Mouse (Mus musculus) liver, embryonic 11.5 days (tissue): Measurements from ENCODE around the gene Prdm16. TPM values are rescaled to one million over a fixed set of nuclear protein-coding genes. Genes with fewer than 3 reads are reported as not detected.

Source experiments
- ATAC-seq: fragments of 200-750 bp; cut with Nextera tagmentation; replicated peaks from 2 replicates; pipeline ENCODE4 v1.8.0; 2017; ENCODE audit warnings: moderate number of reproducible peaks, mild to moderate bottlenecking, moderate TSS enrichment, moderate library complexity; ENCODE audit not compliant: low FRiP score
- DNase-seq: peaks from one replicate; pipeline ENCODE4 v3.0.0-alpha.2; 2017; ENCODE audit warnings: low spot score
- H3K27ac ChIP-seq: fragments of 300-500 bp; sonication (generic); 2 replicates; pipeline ENCODE4 v1.5.1; 2014; ENCODE audit warnings: mild to moderate bottlenecking, low read depth, low read length, control low read depth
- H3K27me3 ChIP-seq: fragments of 300-500 bp; sonication (generic); replicated peaks from 2 replicates; pipeline ENCODE4 v1.6.1; 2014; ENCODE audit warnings: low read length, mixed read lengths; ENCODE audit not compliant: control insufficient read depth, insufficient read depth
- H3K36me3 ChIP-seq: fragments of 300-500 bp; sonication (generic); 2 replicates; pipeline ENCODE4 v1.6.1; 2014; ENCODE audit warnings: mild to moderate bottlenecking, low read length, moderate library complexity, mixed read lengths; ENCODE audit not compliant: control insufficient read depth, insufficient read depth
- H3K4me1 ChIP-seq: fragments of 300-500 bp; sonication (generic); replicated peaks from 2 replicates; pipeline ENCODE4 v1.6.1; 2014; ENCODE audit warnings: low read length, mixed read lengths; ENCODE audit not compliant: control insufficient read depth, insufficient read depth
- H3K4me2 ChIP-seq: fragments of 300-500 bp; sonication (generic); 2 replicates; pipeline ENCODE4 v1.6.1; 2014; ENCODE audit warnings: mild to moderate bottlenecking, control low read depth, moderate library complexity
- H3K4me3 ChIP-seq: fragments of 300-500 bp; sonication (generic); 2 replicates; pipeline ENCODE4 v1.5.1; 2014; ENCODE audit warnings: low read depth, low read length, control low read depth
- H3K9ac ChIP-seq: fragments of 300-500 bp; sonication (generic); 2 replicates; pipeline ENCODE4 v1.6.1; 2014; ENCODE audit warnings: low read depth, low read length, control low read depth
- H3K9me3 ChIP-seq: fragments of 300-500 bp; sonication (generic); 2 replicates; pipeline ENCODE4 v1.6.1; 2016; ENCODE audit warnings: low read length, inconsistent platforms, mixed read lengths; ENCODE audit not compliant: control insufficient read depth
- WGBS: fragments of 180-500 bp; shearing (Covaris S2); extraction: QIAGEN DNeasy Blood & Tissue Kit; methylation state at CpG from one replicate; pipeline ENCODE4 v1.1.7; 2014; 5-methylcytosine and 5-hydroxymethylcytosine counted together
- polyA plus RNA-seq: library from polyadenylated mRNA; unstranded; fragments of >200 nt; fragmentation: Nextera tagmentation; extraction: Ambion mirVana; gene quantifications from 2 replicates; pipeline ENCODE4 v1.2.1, GENCODE M21; 2014

Prdm16 gene
- polyA plus RNA-seq, 1 experiment from 2014 or later: 7.2 TPM

DNA sequence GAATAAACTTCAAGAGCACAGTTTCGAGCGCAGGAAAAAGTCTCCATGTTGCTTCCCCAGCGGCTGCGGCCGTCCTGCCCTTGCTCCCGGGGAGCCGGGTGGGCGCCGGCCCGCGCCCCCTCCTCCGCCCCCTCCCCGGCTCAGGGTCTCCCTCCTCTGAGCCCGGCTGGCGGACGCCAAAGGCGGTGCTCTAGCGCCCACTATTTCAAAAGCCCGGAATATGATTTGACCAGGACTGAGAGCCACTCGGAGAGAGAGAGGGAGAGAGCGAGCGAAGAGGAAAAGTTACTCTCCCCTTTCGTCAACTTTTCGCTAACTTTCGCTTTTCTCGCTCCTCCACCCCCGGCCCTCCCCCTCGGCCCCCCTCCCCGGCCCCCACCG, 630 bp downstream of the Prdm16 start:
- Histone ChIP-seq H3K27ac (peak overlapping the region; percentile 68), H3K27me3 (peaks cover 98% of the 10 kb centered on the region), H3K36me3 (no peaks in the 10 kb centered on the region), H3K4me1 (peaks cover 2% of the 10 kb centered on the region), H3K4me3 (peak overlapping the region; percentile 46), H3K9ac (peak overlapping the region; percentile 55), H3K4me2 (peak overlapping the region; percentile 57), H3K9me3 (no peaks in the 10 kb centered on the region)
- ATAC-seq: peak; percentile 44; the same call in 1 of the 2 replicates
- under 1% methylated on average over 25 of the region's 30 CpGs for WGBS
- DNase-seq: no peak

DNA sequence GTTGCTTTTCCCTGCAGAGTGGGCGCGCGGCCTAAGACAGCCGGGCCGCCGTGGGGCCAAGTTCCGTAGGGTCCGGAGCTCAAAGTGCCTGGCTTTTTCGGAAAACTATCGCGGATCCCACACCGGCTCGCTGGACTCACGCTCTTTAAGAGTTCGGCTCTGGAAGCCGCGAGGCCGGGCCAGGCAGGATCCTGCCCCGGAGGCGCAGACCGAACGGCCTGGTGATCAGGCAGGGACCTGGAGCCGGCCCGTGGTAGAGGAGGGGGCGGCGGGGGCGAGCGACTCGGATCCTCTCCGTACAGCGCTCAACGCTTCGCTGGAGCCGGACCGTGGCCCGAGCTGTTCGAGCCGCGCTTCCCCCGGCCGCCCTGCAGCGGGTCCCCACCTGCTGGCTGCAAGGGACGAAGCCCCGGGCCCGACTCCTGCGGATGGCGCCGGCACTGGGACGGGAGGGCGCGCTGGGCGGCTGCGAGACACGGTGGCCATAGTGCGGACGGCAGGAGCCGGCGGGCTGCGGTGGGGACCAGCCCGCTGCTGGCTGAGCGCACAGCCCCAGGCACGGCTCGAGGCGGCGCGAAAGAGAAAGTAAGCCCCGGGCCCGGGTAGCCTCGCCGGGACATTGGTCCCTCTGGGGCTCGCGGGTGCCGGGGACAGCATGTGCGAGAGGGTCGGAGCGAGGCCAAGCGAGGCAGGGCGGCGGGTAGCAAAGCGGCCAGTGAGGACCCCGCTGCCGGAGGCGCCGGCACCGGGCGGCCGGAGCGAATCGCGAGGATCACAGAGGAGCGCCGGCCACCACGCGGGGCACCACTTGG, 1.2 kb downstream of the Prdm16 start:
- Histone ChIP-seq H3K9me3 (no peaks in the 10 kb centered on the region), H3K27me3 (peaks cover 95% of the 10 kb centered on the region), H3K27ac (peak overlapping the region; percentile 68), H3K4me1 (peaks cover 2% of the 10 kb centered on the region), H3K36me3 (no peaks in the 10 kb centered on the region), H3K4me3 (peak overlapping the region; percentile 46), H3K9ac (peak overlapping the region; percentile 55), H3K4me2 (peak overlapping the region; percentile 57)
- no peak; the same call in 1 of the 2 replicates for ATAC-seq
- peak; percentile 76 for DNase-seq
- under 1% methylated on average over 93 of the region's 94 CpGs for WGBS

DNA sequence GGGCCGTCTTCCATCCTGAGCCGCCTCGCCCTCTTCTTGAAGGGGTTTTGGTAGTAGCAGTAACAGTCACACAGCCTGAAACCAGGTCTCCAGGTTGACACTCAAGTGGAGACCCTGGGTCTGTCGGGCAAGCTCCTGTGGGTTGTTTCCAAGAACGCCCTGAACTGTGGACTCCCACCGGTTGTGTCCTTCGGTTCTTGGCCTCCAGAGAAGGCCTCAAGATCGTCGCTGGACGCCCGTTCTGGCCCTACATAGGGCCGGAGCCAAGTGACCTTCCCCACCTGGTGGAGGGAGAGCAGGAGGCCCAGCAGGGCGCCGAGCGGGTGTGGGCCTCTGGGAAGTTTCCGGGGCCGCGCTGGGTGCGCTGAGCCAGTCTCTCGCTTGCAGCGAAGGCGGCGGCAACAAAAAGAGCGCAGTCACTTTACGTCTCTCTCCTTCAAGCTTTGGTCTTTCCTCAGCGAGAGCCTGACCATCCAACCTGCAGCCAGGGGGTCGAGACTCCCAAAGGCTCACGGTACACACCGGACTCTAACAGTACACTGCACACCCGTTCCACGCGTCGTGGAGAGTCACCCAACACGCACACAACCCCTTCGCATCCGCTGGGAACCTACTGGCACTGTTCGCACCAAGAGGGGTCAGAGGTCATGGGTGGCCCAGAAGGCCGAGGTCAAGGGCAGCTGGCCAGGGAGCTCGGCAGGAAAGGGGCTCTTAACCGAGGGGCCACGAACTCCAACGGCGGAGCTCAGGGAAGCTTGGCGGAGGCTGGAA, 2.0 kb downstream of the Prdm16 start:
- no peaks in the 10 kb centered on the region for H3K9me3 ChIP-seq
- H3K36me3 ChIP-seq: no peaks in the 10 kb centered on the region
- no peak overlapping the region for H3K27ac ChIP-seq
- H3K4me2 ChIP-seq: peak overlapping the region; percentile 57
- H3K9ac ChIP-seq: peak overlapping the region; percentile 55; the same call in 1 of the 2 replicates
- peak overlapping the region; percentile 46 for H3K4me3 ChIP-seq
- H3K27me3 ChIP-seq: peaks cover 93% of the 10 kb centered on the region
- DNase-seq: no peak
- H3K4me1 ChIP-seq: peaks cover 2% of the 10 kb centered on the region
- 8% methylated on average over 44 of the region's 44 CpGs for WGBS
- no peak for ATAC-seq

DNA sequence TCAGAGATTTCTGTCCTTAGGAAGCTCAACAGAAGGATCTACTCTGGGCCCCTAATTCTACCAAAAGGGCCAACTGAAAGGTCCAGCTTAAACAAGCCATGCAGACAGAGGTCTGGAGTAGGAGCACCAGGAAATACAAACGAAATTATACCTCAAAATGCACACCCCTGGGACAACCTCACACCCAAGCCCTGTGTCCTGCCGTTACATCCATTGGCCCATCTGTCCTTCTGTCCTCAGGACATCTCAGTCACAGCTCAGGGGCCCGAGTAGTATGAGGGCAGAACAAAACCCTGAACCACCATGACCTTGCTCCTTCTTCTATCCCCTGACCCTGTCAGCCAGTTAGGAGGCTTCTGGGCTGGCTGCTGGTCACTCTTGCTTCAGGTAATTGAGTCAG, 2.7 kb downstream of the Prdm16 start:
- 18% methylated on average over 3 of the region's 3 CpGs for WGBS
- Histone ChIP-seq H3K4me1 (peaks cover 2% of the 10 kb centered on the region), H3K9ac (no peak overlapping the region)

DNA sequence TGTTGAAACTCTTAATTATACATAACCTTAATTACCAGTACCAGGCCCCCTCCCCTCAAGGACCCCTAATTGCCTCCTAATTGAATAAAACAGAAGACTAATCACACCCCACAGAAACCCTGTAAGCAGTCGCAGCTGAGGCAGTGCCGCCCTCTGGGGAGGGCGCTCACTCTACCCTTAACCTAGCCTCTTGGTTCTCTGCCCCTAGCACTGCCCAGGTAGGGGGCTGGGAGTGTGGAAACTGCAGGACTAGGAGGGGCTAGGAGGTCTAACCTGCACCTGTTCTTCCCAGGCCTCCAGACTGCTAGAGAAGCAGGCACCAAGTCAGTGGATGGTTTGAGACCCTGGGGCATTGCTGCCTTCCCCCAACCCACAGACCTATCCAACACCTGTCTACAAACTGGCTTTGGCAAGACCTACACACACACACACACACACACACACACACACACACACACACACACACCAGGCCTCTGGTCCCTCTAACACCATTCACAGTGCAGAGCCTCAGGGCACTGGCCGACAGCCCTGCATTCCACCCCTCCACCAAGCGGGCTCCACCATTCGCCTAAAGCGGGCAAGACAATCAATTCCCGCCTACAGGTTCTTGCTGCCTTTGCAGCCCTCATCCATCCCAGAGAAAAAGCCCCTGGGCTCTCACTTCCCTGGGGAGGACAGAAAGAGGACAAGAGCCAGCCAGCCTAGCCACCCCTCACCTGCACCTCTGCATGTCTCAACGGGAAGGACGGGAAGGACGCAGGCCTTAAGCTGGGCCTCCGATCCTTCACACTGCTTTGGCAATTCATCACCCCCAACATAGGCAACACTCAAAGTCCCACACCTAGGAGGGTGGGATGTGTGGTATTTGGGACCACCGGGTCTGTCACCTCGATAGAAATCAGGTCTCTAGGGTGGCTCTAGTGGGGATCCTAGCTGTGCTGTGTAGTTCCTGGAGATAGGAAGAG, 3.6 kb downstream of the Prdm16 start:
- H3K9ac ChIP-seq: no peak overlapping the region
- H3K27me3 ChIP-seq: peaks cover 86% of the 10 kb centered on the region
- DNase-seq (no peak), ATAC-seq (no peak)
- no peaks in the 10 kb centered on the region for H3K9me3 ChIP-seq
- no peaks in the 10 kb centered on the region for H3K36me3 ChIP-seq
- H3K4me1 ChIP-seq: peaks cover 2% of the 10 kb centered on the region; the same call in 1 of the 2 replicates
- no peak overlapping the region for H3K4me3 ChIP-seq
- no peak overlapping the region for H3K27ac ChIP-seq
- H3K4me2 ChIP-seq: no peak overlapping the region
- WGBS: 30% methylated on average over 14 of the region's 14 CpGs

More for the DNA sequence above, 2.7 kb downstream of the Prdm16 start:
- Histone ChIP-seq H3K4me2 (peak overlapping the region; percentile 57), H3K4me3 (peak overlapping the region; percentile 46; the same call in 1 of the 2 replicates), H3K36me3 (no peaks in the 10 kb centered on the region), H3K27me3 (peaks cover 93% of the 10 kb centered on the region), H3K9me3 (no peaks in the 10 kb centered on the region), H3K27ac (no peak overlapping the region)
- ATAC-seq: no peak
- DNase-seq: no peak

DNA sequence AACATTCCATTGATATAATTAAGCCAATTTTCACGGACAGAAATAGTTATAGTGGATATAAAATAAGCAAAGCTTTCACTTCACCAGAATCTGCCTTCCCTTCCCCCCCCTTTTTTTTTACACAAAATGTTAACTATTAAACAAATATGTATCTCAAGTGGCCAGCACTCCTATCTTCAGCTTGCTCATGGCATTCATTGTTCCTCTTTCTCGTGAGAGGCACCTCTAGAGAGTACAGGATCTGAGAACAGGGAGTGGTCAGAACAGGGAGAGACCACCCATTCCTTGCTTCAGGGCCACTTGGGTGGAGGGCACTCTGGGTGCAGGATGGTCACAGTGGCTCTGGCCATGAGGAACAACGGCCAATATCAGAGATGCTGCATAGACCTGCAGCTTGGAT, 5.9 kb downstream of the Prdm16 start:
- Histone ChIP-seq H3K36me3 (no peaks in the 10 kb centered on the region), H3K4me3 (no peak overlapping the region), H3K27me3 (peaks cover 63% of the 10 kb centered on the region), H3K27ac (no peak overlapping the region), H3K4me1 (0 out of 2 replicates have a peak, but pooled peaks cover 5% of the 10 kb centered on the region), H3K9ac (no peak overlapping the region), H3K9me3 (no peaks in the 10 kb centered on the region), H3K4me2 (no peak overlapping the region)
- WGBS: 45% methylated on average over 3 of the region's 3 CpGs
- ATAC-seq (no peak), DNase-seq (no peak)

DNA sequence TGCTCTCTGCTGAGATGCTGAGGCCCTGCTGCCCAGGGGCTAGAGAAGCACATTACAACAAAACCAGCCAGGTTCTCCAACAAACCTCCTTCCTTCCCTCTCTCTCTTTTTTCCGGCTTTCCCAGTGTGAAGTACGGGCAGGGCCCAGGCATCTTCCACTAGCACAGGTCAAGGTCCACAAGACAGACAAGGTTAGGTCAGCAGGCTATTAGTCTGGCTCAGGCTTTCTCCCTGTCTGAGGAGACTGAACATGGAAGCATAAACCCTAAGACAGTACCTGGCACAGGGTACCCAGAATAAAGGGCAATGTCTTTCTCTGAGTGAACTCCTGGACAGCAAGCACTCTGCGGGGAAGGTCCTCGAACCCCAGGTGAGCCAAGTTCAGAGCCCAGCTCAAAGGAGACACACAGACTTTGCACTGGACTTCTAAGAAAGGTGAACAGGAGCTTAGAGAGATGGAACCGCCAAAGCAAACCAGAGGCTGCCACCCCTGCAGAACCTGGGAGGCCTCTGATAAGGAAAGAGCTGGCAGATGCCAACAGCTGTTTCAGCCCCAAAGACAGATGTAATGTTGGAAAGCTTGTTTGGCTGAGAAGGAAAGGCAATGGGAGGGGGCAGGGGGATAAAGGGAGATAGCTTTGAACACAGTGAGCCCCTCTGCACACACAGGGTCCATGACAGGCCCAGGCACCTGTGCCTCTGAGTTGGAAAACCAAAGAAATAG, 9.1 kb downstream of the Prdm16 start:
- Histone ChIP-seq H3K27ac (no peak overlapping the region), H3K27me3 (peaks cover 36% of the 10 kb centered on the region), H3K4me2 (no peak overlapping the region), H3K4me3 (no peak overlapping the region), H3K9me3 (no peaks in the 10 kb centered on the region), H3K4me1 (0 out of 2 replicates have a peak, but pooled peaks cover 5% of the 10 kb centered on the region), H3K9ac (no peak overlapping the region), H3K36me3 (no peaks in the 10 kb centered on the region)
- no peak for ATAC-seq
- DNase-seq: no peak
- 70% methylated on average over 5 of the region's 5 CpGs for WGBS
